8 mouse cellular contexts compared by ENCODE assay signal in the genomic region with DNA sequence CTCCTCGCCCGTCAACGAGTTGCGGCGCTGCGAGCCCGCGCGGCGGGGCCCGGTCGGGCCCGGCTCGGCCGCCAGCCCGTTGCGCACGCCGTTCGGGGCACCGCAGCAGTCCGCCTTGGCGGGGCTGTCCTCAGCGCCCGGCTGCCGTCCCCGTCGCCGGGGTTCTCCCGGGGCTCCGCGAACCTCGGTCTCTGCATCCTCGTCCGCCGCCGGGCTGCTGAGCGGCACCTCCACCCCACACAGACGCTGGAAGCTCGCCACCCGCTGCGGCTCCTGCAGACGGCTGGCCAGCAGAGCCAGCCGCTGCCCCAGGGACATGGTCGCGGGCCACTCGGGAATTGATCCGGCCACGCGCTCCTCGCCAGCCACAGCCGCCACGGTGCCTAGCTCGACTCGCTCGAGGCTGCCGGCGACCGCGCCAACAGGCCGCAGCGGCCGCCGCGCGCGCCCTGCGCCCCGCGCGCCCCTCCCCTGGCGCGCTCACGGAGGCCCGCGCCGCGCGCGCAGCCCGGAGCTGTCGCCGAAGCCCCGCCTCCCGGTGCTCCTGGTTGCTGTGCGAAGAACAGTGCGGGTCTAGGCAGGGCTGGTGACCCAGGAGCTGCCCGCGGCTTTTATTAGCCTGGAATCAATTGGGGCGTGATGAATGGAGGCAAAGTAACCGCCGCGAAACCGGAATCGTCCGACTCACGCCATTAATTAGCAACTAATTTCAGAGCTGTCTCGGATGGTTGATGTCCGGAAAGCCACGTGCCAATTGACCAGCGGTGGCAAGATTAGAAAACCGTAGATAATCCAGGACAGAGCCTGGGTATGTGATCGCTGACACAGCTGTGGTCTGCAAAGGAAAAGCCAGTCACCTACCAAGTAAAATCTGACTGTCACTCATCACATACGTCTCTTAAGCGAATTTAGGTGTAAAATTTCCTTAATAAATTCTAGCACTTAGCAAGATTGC. TPM values are rescaled to one million over a fixed set of nuclear protein-coding genes. Genes with fewer than 3 reads are reported as not detected.
A peak's percentile ranks its signal among the peaks of the same experiment; 100 is the strongest.
DNase-seq lines count a peak whose midpoint lies in the region; ATAC-seq lines count a peak whose summit lies in the region.

Gene Sgpp1 (minus strand): TSS at position 484 of the 955 bp plus-strand sequence.

- intact Hi-C loops in gastrocnemius, postnatal 36 days (cut with DNase I), result no loop called here
- intact Hi-C loops in left cerebral cortex, postnatal 10 days (cut with DNase I), result no loop called here

- peak within 1 kb of the TSS; percentile 97 for H3K4me2 ChIP-seq in intestine, embryonic 14.5 days (ENCODE audit: low read length)

- no peaks in the 10 kb centered on the region for H3K9me3 ChIP-seq in intestine, embryonic 14.5 days (ENCODE audit: control insufficient read depth, low read length)

- peak; percentile 91 for ATAC-seq in intestine, embryonic 14.5 days (replicated peaks; ENCODE audit: low FRiP score, low TSS enrichment, low read depth)
- peak; percentile 78 for ATAC-seq in megakaryocyte progenitor cell, adult 5-6 weeks (replicated peaks; ENCODE audit: poor library complexity)

- no peaks in the 10 kb centered on the region for H3K36me3 ChIP-seq in intestine, embryonic 14.5 days (ENCODE audit: control insufficient read depth, insufficient read depth, low read length)

- peak within 1 kb of the TSS; percentile 56 for H3K4me3 ChIP-seq in intestine, embryonic 14.5 days (ENCODE audit: low read depth, low read length)

- peak within 1 kb of the TSS; percentile 78 for H3K9ac ChIP-seq in intestine, embryonic 14.5 days (ENCODE audit: low read length)

- WGBS in intestine, embryonic 14.5 days, result under 1% methylated on average over 90 of the region's 105 CpGs

- peak; percentile 83 to 85 for DNase-seq in adrenal gland, adult 18-20 months (ENCODE audit: low spot score in 2 of 2)
- DNase-seq in embryo, embryonic 11.5 days (ENCODE audit: low read depth, low spot score), result peak; percentile 76
- peak; percentile 73 to 79 for DNase-seq in gastrocnemius, postnatal 36 days
- DNase-seq in intestine, embryonic 14.5 days (ENCODE audit: low spot score), result peak; percentile 89
- peak; percentile 73 to 91 for DNase-seq in left cerebral cortex, postnatal 10 days (ENCODE audit: extremely low spot score in 1 of 2, low spot score in 2 of 2)
- DNase-seq in right cerebral cortex, postnatal 14 days, result peak; percentile 75
- DNase-seq in urinary bladder, postnatal 25 days (ENCODE audit: low spot score), result peak; percentile 75

- H3K27ac ChIP-seq in intestine, embryonic 14.5 days (ENCODE audit: low read depth), result peak within 1 kb of the TSS; percentile 51; the same call in 1 of the 2 replicates

- H3K27me3 ChIP-seq in intestine, embryonic 14.5 days (replicated peaks; ENCODE audit: control insufficient read depth, insufficient read depth, low read length), result no peaks in the 10 kb centered on the region

- H3K4me1 ChIP-seq in intestine, embryonic 14.5 days (replicated peaks; ENCODE audit: control insufficient read depth, insufficient read depth, low read length), result peaks cover 3% of the 10 kb centered on the region; the same call in 1 of the 2 replicates

RNA-seq across cellular contexts. Expression of gene Sgpp1, which starts in this region (rescaled TPM):
- 100 to 1,000 TPM in 1 of 2 experiments, 10 to 100 TPM in 1; 73.8 to 209 TPM for total RNA-seq in adrenal gland, adult 18-20 months (2021)
- total RNA-seq in gastrocnemius, postnatal 36 days (2021), result 10 to 100 TPM; 11.4 to 12.0 TPM
- polyA plus RNA-seq in intestine, embryonic 14.5 days (2014; fragmentation: Nextera tagmentation; extraction: Ambion mirVana), result 14.3 and 15.4 TPM in 2 replicates
- total RNA-seq in left cerebral cortex, postnatal 10 days (2021), result 10 to 100 TPM; 30.3 to 34.4 TPM
- total RNA-seq in megakaryocyte progenitor cell, adult 5-6 weeks (2015), result 85.2 and 93.9 TPM in 2 replicates
- total RNA-seq in megakaryocyte progenitor cell, adult 5-6 weeks (2017), result 66.5 and 75.7 TPM in 2 replicates

Comparison
In these comparisons a context has a peak if more than half of its experiments do, and no peak if none do; other contexts are left out.
1. Peak in every context shown above with its lines: DNase-seq, ATAC-seq, H3K4me3 ChIP-seq and H3K27ac ChIP-seq.